Mouse (Mus musculus): Measurements from ENCODE around the gene Gtsf1l. TPM values are rescaled to one million over a fixed set of nuclear protein-coding genes. Genes with fewer than 3 reads are reported as not detected.

The Gtsf1l gene
- polyA plus RNA-seq, 1 experiment from 2014 or later, result not detected

- no peak overlapping the region for H3K9ac ChIP-seq
- no peak for ATAC-seq (replicated peaks; ENCODE audit: insufficient number of reproducible peaks, insufficient read depth, low FRiP score, low read depth)
- H3K36me3 ChIP-seq, result 0 out of 2 replicates have a peak, but pooled peaks cover 4% of the 10 kb centered on the region
- no peak overlapping the region for H3K4me3 ChIP-seq
- H3K9me3 ChIP-seq (replicated peaks), result no peaks in the 10 kb centered on the region
- no peaks in the 10 kb centered on the region for H3K27me3 ChIP-seq
- no peak overlapping the region for H3K4me2 ChIP-seq
- no peaks in the 10 kb centered on the region for H3K4me1 ChIP-seq (replicated peaks)
- 86% methylated on average over 6 of the region's 6 CpGs for WGBS
- no peak overlapping the region for H3K27ac ChIP-seq
These were observed 2.6 kb downstream of the Gtsf1l start for GRCm38 (mm10) chr2:163085047-163085446.

GRCm38 (mm10) chr2:163084519-163084918 is 3.1 kb downstream of the Gtsf1l start:
- no peak overlapping the region for H3K27ac ChIP-seq
- 0 out of 2 replicates have a peak, but pooled peaks cover 4% of the 10 kb centered on the region for H3K36me3 ChIP-seq
- H3K4me2 ChIP-seq, result no peak overlapping the region
- H3K27me3 ChIP-seq, result no peaks in the 10 kb centered on the region
- H3K9me3 ChIP-seq (replicated peaks), result no peaks in the 10 kb centered on the region
- H3K4me3 ChIP-seq, result no peak overlapping the region
- WGBS, result 84% methylated on average over 3 of the region's 3 CpGs
- no peak overlapping the region for H3K9ac ChIP-seq
- ATAC-seq (replicated peaks; ENCODE audit: insufficient number of reproducible peaks, insufficient read depth, low FRiP score, low read depth), result no peak
- no peaks in the 10 kb centered on the region for H3K4me1 ChIP-seq (replicated peaks)

DNA sequence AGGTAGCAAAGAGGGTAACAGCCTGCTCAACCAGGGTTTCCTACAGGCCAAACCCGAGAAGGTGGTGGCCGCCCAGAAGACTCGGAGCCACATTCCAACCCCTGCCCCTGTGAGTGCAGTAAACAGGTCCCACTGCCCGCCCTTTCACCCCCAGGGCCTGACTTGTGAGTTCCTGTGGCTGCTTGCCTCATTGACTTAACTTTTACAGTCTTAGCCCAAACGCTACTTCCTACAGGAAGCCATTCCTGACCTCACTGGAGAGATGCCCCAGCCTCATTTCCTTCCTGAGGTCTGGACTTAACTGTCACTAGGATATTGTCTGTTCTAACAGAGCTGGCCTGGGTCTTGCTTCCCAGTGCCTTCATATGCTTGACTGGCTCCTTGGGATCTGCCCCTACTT is 5.1 kb downstream of the Gtsf1l start:
- H3K27ac ChIP-seq, result no peak overlapping the region
- H3K4me1 ChIP-seq (replicated peaks), result no peaks in the 10 kb centered on the region
- no peak for ATAC-seq (replicated peaks; ENCODE audit: insufficient number of reproducible peaks, insufficient read depth, low FRiP score, low read depth)
- no peak overlapping the region for H3K9ac ChIP-seq
- no peak overlapping the region for H3K4me3 ChIP-seq
- no peaks in the 10 kb centered on the region for H3K9me3 ChIP-seq (replicated peaks)
- WGBS, result 67% methylated on average over 5 of the region's 5 CpGs
- H3K36me3 ChIP-seq, result 0 out of 2 replicates have a peak, but pooled peaks cover 4% of the 10 kb centered on the region
- no peak overlapping the region for H3K4me2 ChIP-seq
- no peaks in the 10 kb centered on the region for H3K27me3 ChIP-seq

GRCm38 (mm10) chr2:163079041-163079440 is 8.6 kb downstream of the Gtsf1l start:
- Histone ChIP-seq H3K9ac (no peak overlapping the region), H3K4me2 (no peak overlapping the region), H3K4me3 (no peak overlapping the region), H3K4me1 (replicated peaks) (no peaks in the 10 kb centered on the region), H3K9me3 (replicated peaks) (no peaks in the 10 kb centered on the region), H3K36me3 (peaks cover 4% of the 10 kb centered on the region; the same call in 1 of the 2 replicates), H3K27ac (no peak overlapping the region), H3K27me3 (no peaks in the 10 kb centered on the region)
- WGBS, result 92% methylated on average over 4 of the region's 4 CpGs
- ATAC-seq (replicated peaks; ENCODE audit: insufficient number of reproducible peaks, insufficient read depth, low FRiP score, low read depth), result no peak

DNA sequence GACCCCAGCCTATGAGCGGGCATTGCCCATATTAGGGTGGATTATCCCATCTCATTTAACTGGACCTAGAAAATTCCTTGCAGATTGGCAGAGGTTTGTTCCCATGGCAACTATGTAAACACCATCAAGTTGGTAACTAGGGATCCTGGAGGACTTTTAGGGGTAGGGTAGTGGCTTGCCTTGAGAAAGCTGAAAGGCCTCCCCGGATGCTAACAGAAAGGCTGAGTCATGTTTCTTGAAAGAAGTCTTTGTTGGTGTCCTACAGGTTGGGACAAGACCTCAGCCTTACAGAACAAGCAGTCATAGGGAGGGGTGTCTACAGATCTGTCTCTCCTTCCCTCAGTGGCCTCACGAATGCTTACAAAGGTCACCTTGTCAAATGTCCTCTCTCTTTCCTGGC is 12.4 kb downstream of the Gtsf1l start:
- Histone ChIP-seq H3K27me3 (no peaks in the 10 kb centered on the region), H3K9ac (no peak overlapping the region), H3K4me1 (replicated peaks) (no peaks in the 10 kb centered on the region), H3K9me3 (replicated peaks) (no peaks in the 10 kb centered on the region), H3K4me2 (no peak overlapping the region), H3K4me3 (no peak overlapping the region), H3K27ac (no peak overlapping the region), H3K36me3 (no peaks in the 10 kb centered on the region; the same call in 1 of the 2 replicates)
- WGBS, result 73% methylated on average over 3 of the region's 3 CpGs
- no peak for ATAC-seq (replicated peaks; ENCODE audit: insufficient number of reproducible peaks, insufficient read depth, low FRiP score, low read depth)

- no peak for ATAC-seq (replicated peaks; ENCODE audit: insufficient number of reproducible peaks, insufficient read depth, low FRiP score, low read depth)
- no peaks in the 10 kb centered on the region for H3K9me3 ChIP-seq (replicated peaks)
- no peaks in the 10 kb centered on the region for H3K4me1 ChIP-seq (replicated peaks)
- WGBS, result 90% methylated on average over 12 of the region's 12 CpGs
- no peak overlapping the region for H3K4me3 ChIP-seq
- no peaks in the 10 kb centered on the region for H3K27me3 ChIP-seq
- H3K27ac ChIP-seq, result no peak overlapping the region
- no peak overlapping the region for H3K9ac ChIP-seq
- H3K4me2 ChIP-seq, result no peak overlapping the region
- H3K36me3 ChIP-seq, result no peaks in the 10 kb centered on the region; the same call in 1 of the 2 replicates
These were observed 12.8 kb downstream of the Gtsf1l start for GRCm38 (mm10) chr2:163074808-163075207.

- Histone ChIP-seq H3K9ac (no peak overlapping the region), H3K4me3 (no peak overlapping the region), H3K36me3 (no peaks in the 10 kb centered on the region; the same call in 1 of the 2 replicates), H3K4me2 (no peak overlapping the region), H3K4me1 (replicated peaks) (no peaks in the 10 kb centered on the region), H3K27me3 (no peaks in the 10 kb centered on the region), H3K9me3 (replicated peaks) (no peaks in the 10 kb centered on the region), H3K27ac (no peak overlapping the region)
- 82% methylated on average over 7 of the region's 7 CpGs for WGBS
- ATAC-seq (replicated peaks; ENCODE audit: insufficient number of reproducible peaks, insufficient read depth, low FRiP score, low read depth), result no peak
These were observed 13.6 kb downstream of the Gtsf1l start for GRCm38 (mm10) chr2:163074006-163074405.

GRCm38 (mm10) chr2:163073023-163073757 is 14.5 kb downstream of the Gtsf1l start:
- H3K27me3 ChIP-seq, result no peaks in the 10 kb centered on the region
- H3K9me3 ChIP-seq (replicated peaks), result no peaks in the 10 kb centered on the region
- no peak overlapping the region for H3K4me3 ChIP-seq
- H3K27ac ChIP-seq, result no peak overlapping the region
- WGBS, result 84% methylated on average over 9 of the region's 9 CpGs
- no peak for ATAC-seq (replicated peaks; ENCODE audit: insufficient number of reproducible peaks, insufficient read depth, low FRiP score, low read depth)
- no peak overlapping the region for H3K9ac ChIP-seq
- no peak overlapping the region for H3K4me2 ChIP-seq
- no peaks in the 10 kb centered on the region; the same call in 1 of the 2 replicates for H3K36me3 ChIP-seq
- no peaks in the 10 kb centered on the region for H3K4me1 ChIP-seq (replicated peaks)

DNA sequence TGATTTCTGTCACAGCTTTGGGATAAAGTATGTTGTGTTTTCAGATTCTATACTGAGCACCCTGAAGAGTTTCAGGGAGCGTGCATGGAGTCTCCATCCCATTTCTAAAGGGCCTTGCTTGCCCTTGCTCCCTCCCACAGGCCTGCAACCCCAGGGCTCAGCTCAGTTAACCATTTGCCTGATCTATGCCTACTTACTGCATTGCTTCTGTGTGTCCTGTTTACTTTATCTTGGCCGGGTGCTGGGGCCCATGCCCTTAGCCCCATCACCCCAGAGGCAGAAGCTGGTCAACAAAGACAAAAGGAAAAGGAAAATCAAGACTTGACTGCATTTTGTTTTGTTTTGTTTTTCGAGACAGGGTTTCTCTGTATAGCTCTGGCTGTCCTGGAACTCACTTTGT is 16.1 kb downstream of the Gtsf1l start:
- Histone ChIP-seq H3K4me2 (no peak overlapping the region), H3K4me1 (replicated peaks) (no peaks in the 10 kb centered on the region), H3K27me3 (no peaks in the 10 kb centered on the region), H3K4me3 (no peak overlapping the region), H3K9ac (no peak overlapping the region), H3K36me3 (no peaks in the 10 kb centered on the region; the same call in 1 of the 2 replicates), H3K9me3 (replicated peaks) (no peaks in the 10 kb centered on the region), H3K27ac (no peak overlapping the region)
- WGBS, result 77% methylated on average over 3 of the region's 3 CpGs
- no peak for ATAC-seq (replicated peaks; ENCODE audit: insufficient number of reproducible peaks, insufficient read depth, low FRiP score, low read depth)

- H3K4me2 ChIP-seq, result no peak overlapping the region
- no peaks in the 10 kb centered on the region for H3K27me3 ChIP-seq
- no peak overlapping the region for H3K27ac ChIP-seq
- no peaks in the 10 kb centered on the region for H3K4me1 ChIP-seq (replicated peaks)
- H3K4me3 ChIP-seq, result no peak overlapping the region
- 83% methylated on average over 3 of the region's 3 CpGs for WGBS
- no peak overlapping the region for H3K9ac ChIP-seq
- ATAC-seq (replicated peaks; ENCODE audit: insufficient number of reproducible peaks, insufficient read depth, low FRiP score, low read depth), result no peak
- H3K9me3 ChIP-seq (replicated peaks), result no peaks in the 10 kb centered on the region
- H3K36me3 ChIP-seq, result no peaks in the 10 kb centered on the region; the same call in 1 of the 2 replicates
These were observed 17.4 kb downstream of the Gtsf1l start for GRCm38 (mm10) chr2:163070213-163070612.

DNA sequence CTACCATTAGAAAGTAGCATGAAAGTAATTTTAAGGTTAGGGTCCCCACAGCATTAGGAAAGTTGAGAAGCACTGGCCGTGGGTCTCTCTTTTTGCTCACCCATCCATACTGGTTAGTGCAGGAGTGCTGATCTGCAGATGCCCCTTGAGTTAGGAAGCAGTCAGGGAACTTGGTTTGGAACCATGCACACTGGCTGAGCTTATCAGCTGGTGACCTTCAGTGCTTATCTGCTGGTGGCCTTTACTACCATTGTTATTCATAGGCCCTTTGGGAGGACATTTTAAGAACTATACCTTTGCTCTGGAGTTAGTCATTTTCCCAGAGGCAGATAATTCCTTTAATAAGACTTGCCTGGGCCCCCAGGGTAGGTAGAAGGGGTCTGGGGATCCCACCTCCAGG is 20.4 kb downstream of the Gtsf1l start:
- Histone ChIP-seq H3K27me3 (no peaks in the 10 kb centered on the region), H3K4me2 (no peak overlapping the region), H3K9me3 (replicated peaks) (no peaks in the 10 kb centered on the region), H3K36me3 (no peaks in the 10 kb centered on the region), H3K4me1 (replicated peaks) (no peaks in the 10 kb centered on the region), H3K27ac (no peak overlapping the region), H3K4me3 (no peak overlapping the region), H3K9ac (no peak overlapping the region)
- 79% methylated on average over 1 of the region's 1 CpGs for WGBS
- ATAC-seq (replicated peaks; ENCODE audit: insufficient number of reproducible peaks, insufficient read depth, low FRiP score, low read depth), result no peak

- no peak overlapping the region for H3K4me3 ChIP-seq
- H3K9me3 ChIP-seq (replicated peaks), result no peaks in the 10 kb centered on the region
- H3K4me2 ChIP-seq, result no peak overlapping the region
- no peak overlapping the region for H3K27ac ChIP-seq
- no peaks in the 10 kb centered on the region for H3K4me1 ChIP-seq (replicated peaks)
- no peak overlapping the region for H3K9ac ChIP-seq
- H3K27me3 ChIP-seq, result no peaks in the 10 kb centered on the region
- 81% methylated on average over 6 of the region's 6 CpGs for WGBS
- H3K36me3 ChIP-seq, result no peaks in the 10 kb centered on the region
- no peak for ATAC-seq (replicated peaks; ENCODE audit: insufficient number of reproducible peaks, insufficient read depth, low FRiP score, low read depth)
These were observed 21.3 kb downstream of the Gtsf1l start for GRCm38 (mm10) chr2:163066326-163066725.

All from heart, embryonic 15.5 days (tissue).